Mouse (Mus musculus): ENCODE measurements around the gene Arhgdia. TPM values are rescaled to one million over a fixed set of nuclear protein-coding genes. Genes with fewer than 3 reads are reported as not detected.

Gene Arhgdia
- polyA plus RNA-seq, 1 experiment from 2014 or later, result 360 TPM

- Histone ChIP-seq H3K9me3 (ENCODE audit: control insufficient read depth, low read length) (no peaks in the 10 kb centered on the region), H3K9ac (ENCODE audit: low read length) (no peak overlapping the region), H3K4me3 (ENCODE audit: control insufficient read depth in 1 of 2, insufficient read depth in 1 of 2, low read depth in 1 of 2, low read length in 2 of 2) (no peak overlapping the region), H3K4me2 (ENCODE audit: low read length) (no peak overlapping the region), H3K27ac (replicated peaks in 1 of 2; ENCODE audit: control insufficient read depth in 1 of 2, insufficient read depth in 1 of 2, low read depth in 2 of 2, low read length in 2 of 2) (no peak overlapping the region), H3K36me3 (ENCODE audit: control insufficient read depth, insufficient read depth, low read length) (peaks cover 61% of the 10 kb centered on the region), H3K4me1 (ENCODE audit: control insufficient read depth in 2 of 2, insufficient read depth in 2 of 2, low read length in 2 of 2) (peaks cover 8 to 11% of the 10 kb centered on the region in 2 experiments), H3K27me3 (ENCODE audit: control insufficient read depth, insufficient read depth, low read length) (no peaks in the 10 kb centered on the region)
- ATAC-seq (ENCODE audit: insufficient number of reproducible peaks, insufficient read depth, low FRiP score, low read depth), result no peak
- WGBS, result 93% methylated on average over 25 of the region's 25 CpGs
These were observed 37.5 kb upstream of the Arhgdia start for GRCm38 (mm10) chr11:120618619-120619535.

GRCm38 (mm10) chr11:120617519-120618112 lies 36.2 kb upstream of the Arhgdia start, which contains the start of gene Pcyt2:
Gene Pcyt2 (minus strand): TSS chr11:120617936.
- Histone ChIP-seq H3K4me1 (ENCODE audit: control insufficient read depth in 2 of 2, insufficient read depth in 2 of 2, low read length in 2 of 2) (peaks cover 8 to 9% of the 10 kb centered on the region in 2 experiments), H3K27me3 (ENCODE audit: control insufficient read depth, insufficient read depth, low read length) (no peaks in the 10 kb centered on the region), H3K4me3 (ENCODE audit: control insufficient read depth in 1 of 2, insufficient read depth in 1 of 2, low read depth in 1 of 2, low read length in 2 of 2) (peak within 1 kb of the TSS; percentile 73 to 76), H3K27ac (replicated peaks in 1 of 2; ENCODE audit: control insufficient read depth in 1 of 2, insufficient read depth in 1 of 2, low read depth in 2 of 2, low read length in 2 of 2) (peak within 1 kb of the TSS; percentile 25 to 70; a peak in 1 of 4 replicates), H3K36me3 (ENCODE audit: control insufficient read depth, insufficient read depth, low read length) (peaks cover 66% of the 10 kb centered on the region), H3K9ac (ENCODE audit: low read length) (peak within 1 kb of the TSS; percentile 87), H3K4me2 (ENCODE audit: low read length) (peak within 1 kb of the TSS; percentile 89), H3K9me3 (ENCODE audit: control insufficient read depth, low read length) (no peaks in the 10 kb centered on the region)
- ATAC-seq (ENCODE audit: insufficient number of reproducible peaks, insufficient read depth, low FRiP score, low read depth), result peak; percentile 90
- WGBS, result 1% methylated on average over 56 of the region's 56 CpGs

DNA sequence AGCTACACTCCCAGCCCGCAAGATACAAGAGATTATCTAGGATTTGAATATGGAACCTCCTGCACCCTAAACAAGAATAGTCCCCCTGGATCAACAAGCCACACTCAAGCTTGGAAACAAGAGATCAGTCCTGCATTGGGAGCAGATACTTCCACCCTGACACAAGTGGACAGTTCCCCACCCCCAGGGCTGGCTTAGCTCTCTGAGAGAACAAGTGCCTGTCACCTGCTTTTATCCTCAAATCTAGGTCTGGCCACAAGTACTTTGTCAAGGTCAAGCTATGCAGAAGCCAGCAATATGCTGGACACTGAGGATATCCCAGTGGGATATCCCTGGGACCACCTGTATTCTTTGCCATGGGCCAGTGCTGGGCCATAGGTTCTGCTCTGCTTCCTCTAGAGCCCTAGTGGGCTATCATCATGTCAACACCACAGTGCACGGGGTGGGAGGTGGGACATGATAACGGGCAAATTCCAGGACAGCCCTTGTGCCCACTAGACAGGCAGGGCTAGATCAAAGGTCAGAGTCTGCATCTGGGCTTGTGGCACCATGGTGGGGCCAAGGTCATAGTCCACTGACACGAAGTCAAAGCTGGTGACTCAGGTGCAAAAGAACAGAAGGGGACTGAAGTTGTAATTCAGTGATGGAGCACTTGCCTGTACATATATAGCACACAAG lies 35.3 kb upstream of the Arhgdia start:
- Histone ChIP-seq H3K4me2 (ENCODE audit: low read length) (peak overlapping the region; percentile 89), H3K27me3 (ENCODE audit: control insufficient read depth, insufficient read depth, low read length) (no peaks in the 10 kb centered on the region), H3K4me3 (ENCODE audit: control insufficient read depth in 1 of 2, insufficient read depth in 1 of 2, low read depth in 1 of 2, low read length in 2 of 2) (peak overlapping the region; percentile 73 to 76), H3K27ac (replicated peaks in 1 of 2; ENCODE audit: control insufficient read depth in 1 of 2, insufficient read depth in 1 of 2, low read depth in 2 of 2, low read length in 2 of 2) (peak overlapping the region in 1 of 2 experiments; percentile 70; a peak in 1 of 4 replicates), H3K36me3 (ENCODE audit: control insufficient read depth, insufficient read depth, low read length) (peaks cover 66% of the 10 kb centered on the region), H3K9ac (ENCODE audit: low read length) (peak overlapping the region; percentile 87), H3K9me3 (ENCODE audit: control insufficient read depth, low read length) (no peaks in the 10 kb centered on the region), H3K4me1 (ENCODE audit: control insufficient read depth in 2 of 2, insufficient read depth in 2 of 2, low read length in 2 of 2) (peaks cover 8 to 9% of the 10 kb centered on the region in 2 experiments)
- WGBS, result 32% methylated on average over 4 of the region's 4 CpGs
- ATAC-seq (ENCODE audit: insufficient number of reproducible peaks, insufficient read depth, low FRiP score, low read depth), result no peak

DNA sequence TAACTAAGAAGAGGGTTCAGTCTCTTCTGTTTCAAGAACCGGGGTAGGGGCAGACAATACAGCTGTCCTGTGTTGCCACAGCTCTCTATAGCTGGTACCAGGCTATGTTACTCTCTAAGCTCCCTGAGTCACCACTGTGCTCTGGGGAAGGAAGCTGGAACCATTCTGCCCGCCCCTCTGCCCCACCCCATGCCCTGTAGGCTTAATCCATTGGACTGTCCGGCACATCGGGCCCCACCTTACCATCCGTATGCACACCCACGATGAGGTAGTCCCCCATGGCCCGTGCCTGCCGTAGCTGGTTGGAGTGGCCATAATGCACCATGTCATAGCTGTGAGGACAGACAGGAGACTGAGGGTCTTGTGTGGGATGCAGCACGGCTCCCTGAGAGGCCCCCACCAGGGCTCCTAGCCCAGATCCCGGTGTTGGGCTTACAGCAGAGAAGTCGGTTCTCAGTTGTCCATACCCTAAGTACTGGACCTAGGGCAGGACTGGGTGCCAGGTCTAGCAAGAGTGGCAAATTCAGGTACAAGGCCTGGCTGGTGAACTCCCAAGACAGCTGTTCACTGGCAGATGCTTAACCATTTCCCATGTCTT lies 34.3 kb upstream of the Arhgdia start:
- WGBS, result 89% methylated on average over 11 of the region's 11 CpGs
- Histone ChIP-seq H3K4me2 (ENCODE audit: low read length) (no peak overlapping the region), H3K9me3 (ENCODE audit: control insufficient read depth, low read length) (no peaks in the 10 kb centered on the region), H3K4me3 (ENCODE audit: control insufficient read depth in 1 of 2, insufficient read depth in 1 of 2, low read depth in 1 of 2, low read length in 2 of 2) (no peak overlapping the region), H3K27ac (replicated peaks in 1 of 2; ENCODE audit: control insufficient read depth in 1 of 2, insufficient read depth in 1 of 2, low read depth in 2 of 2, low read length in 2 of 2) (no peak overlapping the region), H3K36me3 (ENCODE audit: control insufficient read depth, insufficient read depth, low read length) (peaks cover 68% of the 10 kb centered on the region), H3K27me3 (ENCODE audit: control insufficient read depth, insufficient read depth, low read length) (no peaks in the 10 kb centered on the region), H3K9ac (ENCODE audit: low read length) (no peak overlapping the region), H3K4me1 (ENCODE audit: control insufficient read depth in 2 of 2, insufficient read depth in 2 of 2, low read length in 2 of 2) (peaks cover 8 to 9% of the 10 kb centered on the region in 2 experiments)
- ATAC-seq (ENCODE audit: insufficient number of reproducible peaks, insufficient read depth, low FRiP score, low read depth), result no peak

GRCm38 (mm10) chr11:120615167-120615566 lies 33.7 kb upstream of the Arhgdia start:
- H3K27me3 ChIP-seq (ENCODE audit: control insufficient read depth, insufficient read depth, low read length), result no peaks in the 10 kb centered on the region
- H3K9ac ChIP-seq (ENCODE audit: low read length), result no peak overlapping the region
- 91% methylated on average over 6 of the region's 6 CpGs for WGBS
- ATAC-seq (ENCODE audit: insufficient number of reproducible peaks, insufficient read depth, low FRiP score, low read depth), result no peak
- no peak overlapping the region for H3K4me3 ChIP-seq (ENCODE audit: control insufficient read depth in 1 of 2, insufficient read depth in 1 of 2, low read depth in 1 of 2, low read length in 2 of 2)
- no peaks in the 10 kb centered on the region for H3K9me3 ChIP-seq (ENCODE audit: control insufficient read depth, low read length)
- H3K27ac ChIP-seq (replicated peaks in 1 of 2; ENCODE audit: control insufficient read depth in 1 of 2, insufficient read depth in 1 of 2, low read depth in 2 of 2, low read length in 2 of 2), result no peak overlapping the region
- no peak overlapping the region for H3K4me2 ChIP-seq (ENCODE audit: low read length)
- peaks cover 8 to 9% of the 10 kb centered on the region in 2 experiments for H3K4me1 ChIP-seq (ENCODE audit: control insufficient read depth in 2 of 2, insufficient read depth in 2 of 2, low read length in 2 of 2)
- H3K36me3 ChIP-seq (ENCODE audit: control insufficient read depth, insufficient read depth, low read length), result peaks cover 67% of the 10 kb centered on the region

DNA sequence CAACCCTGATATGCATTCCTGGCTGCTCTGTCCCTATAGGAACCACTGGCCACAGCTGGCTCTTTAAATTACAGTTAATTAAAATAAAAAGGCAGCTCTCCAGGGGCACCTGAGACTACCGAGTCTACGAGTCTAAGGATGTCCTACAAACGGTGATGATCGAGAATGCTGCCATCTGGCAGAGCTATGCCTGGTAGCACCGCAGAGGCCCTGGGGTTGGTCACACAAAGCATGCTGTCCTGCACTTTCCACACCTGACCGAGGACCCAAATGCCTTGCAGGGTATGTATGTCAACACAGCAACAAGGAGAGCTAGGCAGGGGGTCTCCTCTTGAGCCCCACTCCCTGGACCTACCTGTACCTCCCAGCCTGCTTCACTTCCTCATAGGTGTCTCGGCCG lies 32.6 kb upstream of the Arhgdia start:
- H3K9ac ChIP-seq (ENCODE audit: low read length), result no peak overlapping the region
- WGBS, result 90% methylated on average over 8 of the region's 8 CpGs
- no peak overlapping the region for H3K27ac ChIP-seq (replicated peaks in 1 of 2; ENCODE audit: control insufficient read depth in 1 of 2, insufficient read depth in 1 of 2, low read depth in 2 of 2, low read length in 2 of 2)
- H3K27me3 ChIP-seq (ENCODE audit: control insufficient read depth, insufficient read depth, low read length), result no peaks in the 10 kb centered on the region
- H3K36me3 ChIP-seq (ENCODE audit: control insufficient read depth, insufficient read depth, low read length), result peaks cover 56% of the 10 kb centered on the region
- peaks cover 11 to 17% of the 10 kb centered on the region in 2 experiments for H3K4me1 ChIP-seq (ENCODE audit: control insufficient read depth in 2 of 2, insufficient read depth in 2 of 2, low read length in 2 of 2)
- no peak overlapping the region for H3K4me3 ChIP-seq (ENCODE audit: control insufficient read depth in 1 of 2, insufficient read depth in 1 of 2, low read depth in 1 of 2, low read length in 2 of 2)
- no peak for ATAC-seq (ENCODE audit: insufficient number of reproducible peaks, insufficient read depth, low FRiP score, low read depth)
- no peaks in the 10 kb centered on the region for H3K9me3 ChIP-seq (ENCODE audit: control insufficient read depth, low read length)
- H3K4me2 ChIP-seq (ENCODE audit: low read length), result no peak overlapping the region

- peaks cover 51% of the 10 kb centered on the region for H3K36me3 ChIP-seq (ENCODE audit: control insufficient read depth, insufficient read depth, low read length)
- H3K27me3 ChIP-seq (ENCODE audit: control insufficient read depth, insufficient read depth, low read length), result no peaks in the 10 kb centered on the region
- no peak for ATAC-seq (ENCODE audit: insufficient number of reproducible peaks, insufficient read depth, low FRiP score, low read depth)
These were observed 32.1 kb upstream of the Arhgdia start for GRCm38 (mm10) chr11:120613481-120613972.

More at GRCm38 (mm10) chr11:120613481-120613972, 32.1 kb upstream of the Arhgdia start:
- H3K4me2 ChIP-seq (ENCODE audit: low read length), result no peak overlapping the region
- no peaks in the 10 kb centered on the region for H3K9me3 ChIP-seq (ENCODE audit: control insufficient read depth, low read length)
- peaks cover 15 to 22% of the 10 kb centered on the region in 2 experiments for H3K4me1 ChIP-seq (ENCODE audit: control insufficient read depth in 2 of 2, insufficient read depth in 2 of 2, low read length in 2 of 2)
- no peak overlapping the region for H3K9ac ChIP-seq (ENCODE audit: low read length)
- WGBS, result 86% methylated on average over 10 of the region's 10 CpGs
- H3K4me3 ChIP-seq (ENCODE audit: control insufficient read depth in 1 of 2, insufficient read depth in 1 of 2, low read depth in 1 of 2, low read length in 2 of 2), result no peak overlapping the region
- no peak overlapping the region for H3K27ac ChIP-seq (replicated peaks in 1 of 2; ENCODE audit: control insufficient read depth in 1 of 2, insufficient read depth in 1 of 2, low read depth in 2 of 2, low read length in 2 of 2)

Data from heart, embryonic 14.5 days (tissue).